Mouse (Mus musculus) embryonic facial prominence, embryonic 11.5 days (tissue): Measurements from ENCODE around the gene Apoa2. TPM values are rescaled to one million over a fixed set of nuclear protein-coding genes. Genes with fewer than 3 reads are reported as not detected.

Experiments used
- ATAC-seq: fragments of 200-750 bp; cut with Nextera tagmentation; replicated peaks from 2 replicates; pipeline ENCODE4 v1.8.0; 2017; ENCODE audit warnings: low read depth; ENCODE audit not compliant: insufficient number of reproducible peaks, low FRiP score, low TSS enrichment
- DNase-seq: peaks from one replicate; pipeline ENCODE4 v3.0.0-alpha.2; 2015; ENCODE audit warnings: low spot score
- H3K27ac ChIP-seq: fragments of 300-500 bp; sonication (generic); replicated peaks from 2 replicates; pipeline ENCODE4 v1.5.1; 2014; ENCODE audit warnings: mild to moderate bottlenecking, low read depth, low read length, control low read depth
- H3K27me3 ChIP-seq: fragments of 300-500 bp; sonication (generic); 2 replicates; pipeline ENCODE4 v1.6.1; 2014; ENCODE audit warnings: mild to moderate bottlenecking, low read length, moderate library complexity, mixed read lengths; ENCODE audit not compliant: control insufficient read depth, insufficient read depth
- H3K36me3 ChIP-seq: fragments of 300-500 bp; sonication (generic); replicated peaks from 2 replicates; pipeline ENCODE4 v1.6.1; 2014; ENCODE audit warnings: low read depth, mild to moderate bottlenecking, low read length, moderate library complexity, mixed read lengths; ENCODE audit not compliant: control insufficient read depth, insufficient read depth
- H3K4me1 ChIP-seq: fragments of 300-500 bp; sonication (generic); 2 replicates; pipeline ENCODE4 v1.6.1; 2014; ENCODE audit warnings: low read length, mixed read lengths; ENCODE audit not compliant: control insufficient read depth, insufficient read depth
- H3K4me2 ChIP-seq: fragments of 300-500 bp; sonication (generic); 2 replicates; pipeline ENCODE4 v1.6.1; 2014; ENCODE audit warnings: low read depth, mild to moderate bottlenecking, control low read depth, low read length, moderate library complexity
- H3K4me3 ChIP-seq: fragments of 300-500 bp; sonication (generic); 2 replicates; pipeline ENCODE4 v1.5.1; 2014; ENCODE audit warnings: low read depth, low read length, control low read depth
- H3K9ac ChIP-seq: fragments of 300-500 bp; sonication (generic); replicated peaks from 2 replicates; pipeline ENCODE4 v1.6.1; 2014; ENCODE audit warnings: mild to moderate bottlenecking, control low read depth, low read length
- H3K9me3 ChIP-seq: fragments of 300-500 bp; sonication (generic); replicated peaks from 2 replicates; pipeline ENCODE4 v1.6.1; 2016; ENCODE audit warnings: mild to moderate bottlenecking, low read length, inconsistent platforms, mixed read lengths; ENCODE audit not compliant: control insufficient read depth
- WGBS: fragments of 180-500 bp; shearing (Covaris S2); extraction: QIAGEN DNeasy Blood & Tissue Kit; methylation state at CpG from one replicate; pipeline ENCODE4 v1.1.7; 2014; 5-methylcytosine and 5-hydroxymethylcytosine counted together
- polyA plus RNA-seq: library from polyadenylated mRNA; unstranded; fragments of >200 nt; fragmentation: Nextera tagmentation; extraction: Ambion mirVana; gene quantifications from 2 replicates; pipeline ENCODE4 v1.2.1, GENCODE M21; 2014

Apoa2 gene
- polyA plus RNA-seq, 1 experiment from 2014 or later: 3.7 TPM

DNA sequence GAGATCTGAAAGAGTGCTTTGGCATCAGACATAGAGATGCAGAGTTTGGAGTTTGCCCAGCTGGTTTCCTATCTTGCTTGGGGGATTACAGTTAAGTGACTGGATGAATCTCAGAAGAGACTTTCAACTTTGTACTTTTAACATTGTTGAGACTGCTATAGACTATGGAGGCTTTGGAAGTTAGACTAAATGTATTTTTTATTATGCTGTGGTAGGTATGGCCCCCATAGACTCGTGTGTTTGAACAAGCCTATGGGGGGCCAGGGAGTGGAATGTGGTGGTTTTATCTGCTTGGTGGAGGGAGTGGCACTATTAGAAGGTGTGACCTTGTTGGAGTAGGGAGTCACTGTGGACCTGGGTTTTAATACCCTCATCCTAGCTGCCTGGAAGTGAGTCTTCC, 25.3 kb upstream of the Apoa2 start:
- peaks cover 5% of the 10 kb centered on the region; the same call in 1 of the 2 replicates for H3K4me1 ChIP-seq
- no peaks in the 10 kb centered on the region for H3K36me3 ChIP-seq
- ATAC-seq (no peak), DNase-seq (no peak)
- H3K4me3 ChIP-seq: no peak overlapping the region
- 59% methylated on average over 1 of the region's 1 CpGs for WGBS
- no peak overlapping the region for H3K9ac ChIP-seq
- H3K9me3 ChIP-seq: no peaks in the 10 kb centered on the region
- H3K4me2 ChIP-seq: no peak overlapping the region
- H3K27me3 ChIP-seq: peaks cover 20% of the 10 kb centered on the region
- H3K27ac ChIP-seq: no peak overlapping the region

DNA sequence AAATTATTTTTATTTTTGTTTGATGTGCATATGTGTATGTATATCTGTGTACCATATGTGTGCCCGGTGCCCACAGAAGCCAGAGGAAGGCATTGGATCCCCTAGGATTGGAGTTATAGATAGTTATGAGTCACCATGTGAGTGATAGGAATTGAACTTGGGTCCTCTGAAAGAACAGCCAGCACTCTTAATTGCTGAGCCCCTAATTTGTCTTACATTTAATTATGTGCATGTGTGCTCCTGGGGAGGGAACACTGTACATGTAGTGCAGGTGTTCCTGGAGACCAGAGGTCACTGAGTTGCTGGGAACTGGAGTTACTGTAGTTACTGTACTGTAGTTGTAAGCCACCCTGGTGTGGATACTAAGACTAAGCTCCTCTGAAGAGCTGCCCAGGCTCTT, 24.1 kb upstream of the Apoa2 start:
- no peak for DNase-seq
- WGBS: 90% methylated on average over 1 of the region's 1 CpGs
- H3K4me1 ChIP-seq: peaks cover 3% of the 10 kb centered on the region; the same call in 1 of the 2 replicates
- no peak overlapping the region for H3K4me3 ChIP-seq
- H3K27me3 ChIP-seq: peaks cover 8% of the 10 kb centered on the region
- H3K9ac ChIP-seq: no peak overlapping the region
- H3K27ac ChIP-seq: no peak overlapping the region
- no peaks in the 10 kb centered on the region for H3K36me3 ChIP-seq
- no peak for ATAC-seq
- H3K9me3 ChIP-seq: no peaks in the 10 kb centered on the region
- no peak overlapping the region for H3K4me2 ChIP-seq

DNA sequence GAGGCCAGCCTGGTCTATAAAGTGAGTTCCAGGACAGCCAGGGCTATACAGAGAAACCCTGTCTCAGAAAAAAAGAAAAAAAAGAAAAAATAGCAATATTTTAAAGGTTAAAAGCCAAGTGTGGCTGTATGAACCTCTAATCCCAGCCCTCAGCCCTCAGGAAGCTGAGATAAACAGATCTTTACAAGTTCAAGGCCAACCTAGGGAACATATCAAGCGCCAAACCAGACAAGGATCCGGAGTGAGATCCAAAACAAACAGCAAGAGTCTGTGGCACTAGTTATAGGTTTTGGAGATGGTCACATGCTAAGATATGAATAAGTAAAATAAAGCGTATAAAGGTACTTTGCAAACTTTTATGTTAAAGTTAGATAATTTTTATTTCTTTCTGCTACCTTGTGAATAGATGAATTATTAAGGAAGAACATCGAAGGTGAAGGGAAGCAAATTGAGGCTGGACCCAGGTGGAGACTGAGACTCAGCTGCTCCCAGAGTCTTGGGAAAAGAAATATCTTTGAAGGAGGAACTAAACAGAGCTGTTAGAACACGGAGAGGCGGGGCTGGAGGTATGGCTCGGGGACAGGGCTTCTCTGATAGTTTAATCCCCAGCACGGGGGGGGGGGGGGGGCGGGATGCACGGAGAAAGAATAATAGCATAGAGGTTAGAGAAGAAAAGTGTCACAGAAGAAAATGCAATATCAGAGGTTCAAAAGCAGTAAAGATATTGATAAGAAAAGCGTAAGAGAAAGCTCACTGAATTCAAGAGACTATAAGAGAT, 21.2 kb upstream of the Apoa2 start:
- WGBS: 54% methylated on average over 10 of the region's 11 CpGs
- no peak for DNase-seq

DNA sequence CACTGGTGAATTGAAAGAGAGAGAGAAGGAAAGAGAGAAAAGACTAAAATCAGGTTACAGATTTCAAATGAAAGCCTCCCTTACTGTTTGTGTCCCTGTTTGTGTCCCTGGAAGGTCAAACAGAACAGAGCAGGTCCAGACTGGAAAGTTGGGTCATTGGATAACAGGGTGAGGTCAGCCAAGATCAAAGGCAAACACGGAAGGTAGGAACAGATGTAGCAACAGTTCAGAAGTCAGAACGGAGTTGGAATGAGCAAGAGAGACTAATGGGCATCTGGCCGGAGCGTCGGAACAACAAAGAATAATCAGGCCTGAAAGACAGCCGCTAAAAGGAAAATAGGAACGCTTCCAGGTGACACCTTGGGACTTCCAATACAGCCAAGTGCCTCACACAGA, 20.6 kb upstream of the Apoa2 start:
- no peaks in the 10 kb centered on the region for H3K36me3 ChIP-seq
- H3K4me3 ChIP-seq: no peak overlapping the region
- H3K4me2 ChIP-seq: no peak overlapping the region
- no peak for ATAC-seq
- H3K27ac ChIP-seq: no peak overlapping the region
- DNase-seq: no peak
- 53% methylated on average over 7 of the region's 7 CpGs for WGBS
- no peaks in the 10 kb centered on the region for H3K4me1 ChIP-seq
- no peaks in the 10 kb centered on the region for H3K9me3 ChIP-seq
- H3K27me3 ChIP-seq: no peaks in the 10 kb centered on the region
- no peak overlapping the region for H3K9ac ChIP-seq

More for the DNA sequence above, 21.2 kb upstream of the Apoa2 start:
- Histone ChIP-seq H3K27ac (no peak overlapping the region), H3K9me3 (no peaks in the 10 kb centered on the region), H3K27me3 (no peaks in the 10 kb centered on the region), H3K36me3 (no peaks in the 10 kb centered on the region), H3K4me1 (no peaks in the 10 kb centered on the region), H3K9ac (no peak overlapping the region), H3K4me2 (no peak overlapping the region), H3K4me3 (no peak overlapping the region)
- ATAC-seq: no peak

DNA sequence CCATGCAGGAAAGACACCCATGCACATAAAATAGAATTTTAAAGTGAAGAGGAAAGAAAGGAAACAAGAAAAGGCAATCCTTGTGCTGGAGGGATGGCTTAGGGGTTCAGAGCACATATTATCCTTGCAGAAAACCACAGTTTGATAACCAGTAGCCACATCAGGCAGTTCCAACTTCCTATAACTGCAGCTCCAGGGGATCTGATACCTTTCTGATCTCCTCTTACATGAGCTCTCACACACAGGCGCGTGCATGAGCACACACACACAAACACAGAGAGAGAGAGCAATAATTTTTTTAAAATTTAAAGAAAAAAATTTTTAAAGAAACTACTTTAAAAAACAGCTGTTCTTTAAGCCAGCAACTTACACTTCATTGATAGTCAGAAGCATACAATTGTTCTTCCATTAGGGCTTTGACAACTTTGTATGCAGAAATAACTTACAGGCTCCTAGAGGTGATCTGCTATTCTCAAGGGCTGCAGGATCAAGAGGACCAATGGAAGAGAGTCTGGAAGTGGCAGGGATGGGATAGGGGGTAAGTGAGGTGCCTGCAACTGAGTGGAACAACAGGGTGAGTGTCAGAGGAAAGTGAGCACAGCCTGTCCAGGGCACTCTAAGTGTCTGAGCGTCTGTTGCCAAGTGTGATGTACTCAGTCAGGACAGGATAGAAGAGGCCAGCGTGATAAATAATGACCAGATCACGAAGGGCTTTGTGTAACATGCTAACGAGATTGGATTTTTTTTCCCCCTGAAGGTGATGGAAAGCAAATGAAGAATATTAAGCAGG, 19.0 kb upstream of the Apoa2 start:
- 82% methylated on average over 6 of the region's 6 CpGs for WGBS

DNA sequence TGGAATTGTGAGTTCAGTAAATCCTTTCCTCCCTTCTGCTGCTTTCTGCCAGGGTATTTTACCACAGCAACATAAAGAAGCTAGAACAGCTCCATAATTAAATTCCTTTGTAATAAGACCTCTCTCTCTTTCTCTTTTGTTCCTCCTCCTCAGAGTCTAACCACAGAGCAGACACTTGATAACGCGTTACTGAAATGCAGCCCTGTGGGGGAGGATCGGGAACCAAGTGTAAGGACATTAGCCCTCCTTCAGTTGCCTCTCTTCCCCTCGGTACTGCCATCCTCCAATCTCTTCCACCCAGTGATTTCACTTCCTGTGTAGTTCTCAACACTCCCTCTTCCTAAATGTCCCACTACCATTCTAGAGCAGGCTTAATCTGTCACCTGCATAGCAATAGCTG, 15.4 kb upstream of the Apoa2 start:
- Histone ChIP-seq H3K9me3 (no peaks in the 10 kb centered on the region), H3K4me2 (no peak overlapping the region), H3K4me1 (no peaks in the 10 kb centered on the region), H3K27ac (no peak overlapping the region), H3K27me3 (no peaks in the 10 kb centered on the region), H3K9ac (no peak overlapping the region), H3K36me3 (no peaks in the 10 kb centered on the region), H3K4me3 (no peak overlapping the region)
- DNase-seq (no peak), ATAC-seq (no peak)
- 24% methylated on average over 4 of the region's 4 CpGs for WGBS

More for the DNA sequence above, 19.0 kb upstream of the Apoa2 start:
- Histone ChIP-seq H3K27ac (no peak overlapping the region), H3K4me2 (no peak overlapping the region), H3K4me3 (no peak overlapping the region), H3K9me3 (no peaks in the 10 kb centered on the region), H3K9ac (no peak overlapping the region), H3K4me1 (no peaks in the 10 kb centered on the region), H3K36me3 (no peaks in the 10 kb centered on the region), H3K27me3 (no peaks in the 10 kb centered on the region)
- ATAC-seq (no peak), DNase-seq (no peak)

DNA sequence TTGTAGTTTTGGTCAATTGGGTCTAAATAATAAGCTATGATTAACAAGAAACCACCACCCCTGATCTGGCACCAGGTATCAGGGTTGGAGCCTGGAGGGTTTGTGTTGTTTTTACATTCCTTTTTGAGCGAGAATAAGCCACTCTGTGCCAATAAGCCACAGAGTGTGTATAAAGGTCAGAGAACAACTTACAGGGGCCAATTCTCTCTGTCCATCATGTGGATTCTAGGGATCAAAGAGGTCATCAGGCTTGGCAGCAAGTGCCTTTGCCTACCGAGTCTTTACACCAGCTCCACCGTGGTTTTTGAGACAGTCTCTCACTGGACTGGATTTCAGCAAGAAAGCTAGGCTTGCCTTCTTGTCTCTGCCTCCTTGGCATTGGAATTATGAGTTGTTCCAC, 12.0 kb upstream of the Apoa2 start:
- Histone ChIP-seq H3K27me3 (no peaks in the 10 kb centered on the region), H3K9ac (no peak overlapping the region), H3K27ac (no peak overlapping the region), H3K36me3 (no peaks in the 10 kb centered on the region), H3K4me1 (no peaks in the 10 kb centered on the region), H3K4me3 (no peak overlapping the region), H3K9me3 (no peaks in the 10 kb centered on the region), H3K4me2 (no peak overlapping the region)
- 33% methylated on average over 3 of the region's 3 CpGs for WGBS
- DNase-seq: no peak
- no peak for ATAC-seq
